In genomic region chr2:30830283-30830795, GRCm38 (mm10) we compare ENCODE assay signal across 8 mouse cellular contexts. TPM values are rescaled to one million over a fixed set of nuclear protein-coding genes. Genes with fewer than 3 reads are reported as not detected.
DNase-seq lines count a peak whose midpoint lies in the region; ATAC-seq and TF ChIP-seq lines count a peak whose summit lies in the region.

Gene Asb6 (minus strand): TSS chr2:30830333.

- no peak within 1 kb of the TSS for H3K4me3 ChIP-seq in forebrain, postnatal 0 days (ENCODE audit: low read depth, low read length)
- H3K4me3 ChIP-seq in limb, embryonic 12.5 days (replicated peaks): no peak within 1 kb of the TSS
- no peak within 1 kb of the TSS for H3K4me3 ChIP-seq in stomach, embryonic 15.5 days (replicated peaks)

- H3K9me3 ChIP-seq in forebrain, postnatal 0 days (ENCODE audit: low read length): no peaks in the 10 kb centered on the region
- no peaks in the 10 kb centered on the region for H3K9me3 ChIP-seq in limb, embryonic 12.5 days
- H3K9me3 ChIP-seq in stomach, embryonic 15.5 days: no peaks in the 10 kb centered on the region

- H3K27ac ChIP-seq in forebrain, postnatal 0 days (ENCODE audit: low read depth, low read length): no peak within 1 kb of the TSS
- H3K27ac ChIP-seq in limb, embryonic 12.5 days: peak within 1 kb of the TSS; percentile 31
- no peak within 1 kb of the TSS for H3K27ac ChIP-seq in stomach, embryonic 15.5 days

- H3K9ac ChIP-seq in forebrain, postnatal 0 days: no peak within 1 kb of the TSS
- H3K9ac ChIP-seq in limb, embryonic 12.5 days (replicated peaks): no peak within 1 kb of the TSS
- no peak within 1 kb of the TSS for H3K9ac ChIP-seq in stomach, embryonic 15.5 days

- no peak for TF ChIP-seq CTCF in forebrain, postnatal 0 days (IDR thresholded peaks at IDR 0.05; ENCODE audit: low read depth)

- peaks cover 1% of the 10 kb centered on the region; the same call in 1 of the 2 replicates for H3K36me3 ChIP-seq in forebrain, postnatal 0 days (ENCODE audit: insufficient read depth)
- H3K36me3 ChIP-seq in limb, embryonic 12.5 days: peaks cover 15% of the 10 kb centered on the region
- H3K36me3 ChIP-seq in stomach, embryonic 15.5 days: peaks cover 5% of the 10 kb centered on the region

- intact Hi-C loops in gastrocnemius, postnatal 14 days (cut with DNase I; ENCODE audit: low total_unique reads): no loop called here

- no peaks in the 10 kb centered on the region for H3K27me3 ChIP-seq in forebrain, postnatal 0 days (ENCODE audit: insufficient read depth, low read length)
- no peaks in the 10 kb centered on the region for H3K27me3 ChIP-seq in limb, embryonic 12.5 days
- H3K27me3 ChIP-seq in stomach, embryonic 15.5 days (replicated peaks): no peaks in the 10 kb centered on the region

- WGBS in forebrain, postnatal 0 days: 9% methylated on average over 4 of the region's 4 CpGs
- WGBS in limb, embryonic 12.5 days: 14% methylated on average over 4 of the region's 4 CpGs
- 34% methylated on average over 4 of the region's 4 CpGs for WGBS in stomach, embryonic 15.5 days

- H3K4me2 ChIP-seq in forebrain, postnatal 0 days (ENCODE audit: low read depth): no peak within 1 kb of the TSS
- H3K4me2 ChIP-seq in limb, embryonic 12.5 days: no peak within 1 kb of the TSS
- no peak within 1 kb of the TSS for H3K4me2 ChIP-seq in stomach, embryonic 15.5 days

- ATAC-seq in forebrain, postnatal 0 days: no peak
- ATAC-seq in limb, embryonic 12.5 days (ENCODE audit: insufficient number of reproducible peaks, insufficient read depth, low FRiP score, low TSS enrichment, low read depth): no peak
- no peak for ATAC-seq in stomach, embryonic 15.5 days (ENCODE audit: insufficient read depth, low FRiP score, low read depth)

- DNase-seq in layer of hippocampus, adult 8-10 months (ENCODE audit: low spot score in 2 of 2): no peak
- no peak for DNase-seq in layer of hippocampus, adult 11-12 months (ENCODE audit: low spot score)
- DNase-seq in adrenal gland, postnatal 4 days (ENCODE audit: low spot score in 2 of 2): no peak
- no peak for DNase-seq in forebrain, postnatal 0 days
- DNase-seq in B cell, adult 2 months: no peak
- no peak for DNase-seq in gastrocnemius, postnatal 14 days

- H3K4me1 ChIP-seq in forebrain, postnatal 0 days (ENCODE audit: insufficient read depth): 0 out of 2 replicates have a peak, but pooled peaks cover 6% of the 10 kb centered on the region
- peaks cover 51% of the 10 kb centered on the region for H3K4me1 ChIP-seq in limb, embryonic 12.5 days (replicated peaks)
- H3K4me1 ChIP-seq in stomach, embryonic 15.5 days: peaks cover 14% of the 10 kb centered on the region

RNA-seq across cellular contexts. Expression of gene Asb6, which starts in this region (rescaled TPM):
- 10 to 100 TPM; 35.2 to 39.2 (median 37.5) TPM for total RNA-seq in layer of hippocampus, adult 8-10 months (2022)
- total RNA-seq in adrenal gland, postnatal 4 days (2021): 10 to 100 TPM; 28.9 to 32.0 TPM
- total RNA-seq in forebrain, postnatal 0 days (2014; rRNA removed): 32.7 and 45.2 TPM in 2 replicates
- 31.3 and 36.0 TPM in 2 replicates for polyA plus RNA-seq in forebrain, postnatal 0 days (2015; fragmentation: Nextera tagmentation; extraction: Ambion mirVana)
- polyA plus RNA-seq in limb, embryonic 12.5 days (2016; fragmentation: Nextera tagmentation; extraction: Ambion mirVana): 44.9 and 47.4 TPM in 2 replicates
- 29.5 and 30.1 TPM in 2 replicates for polyA plus RNA-seq in stomach, embryonic 15.5 days (2015; fragmentation: Nextera tagmentation; extraction: Ambion mirVana)
- 1 to 10 TPM; 7.0 to 7.5 TPM for total RNA-seq in gastrocnemius, postnatal 14 days (2021)
